Mouse (Mus musculus) myocyte (in vitro differentiated cells): Measurements from ENCODE around the gene Gm21964.

Experiments used
- MYOG ChIP-seq, 3 experiments: IDR thresholded peaks; one replicate each; pipeline ENCODE4 v1.6.1; 2011; ENCODE audit warnings: control low read depth in 2 of 3, low read depth in 2 of 3, mild to moderate bottlenecking in 2 of 3; ENCODE audit not compliant: insufficient read length in 2 of 3, control insufficient read depth in 1 of 3, insufficient read depth in 1 of 3
- POLR2A ChIP-seq: IDR thresholded peaks from one replicate; pipeline ENCODE4 v1.6.1; 2011; ENCODE audit warnings: low read depth, mild to moderate bottlenecking, control low read depth, moderate library complexity; ENCODE audit not compliant: insufficient read length
- SRF ChIP-seq: IDR thresholded peaks from one replicate; pipeline ENCODE4 v1.6.1; 2011; ENCODE audit warnings: low read depth; ENCODE audit not compliant: control insufficient read depth, insufficient read length
- TCF12 ChIP-seq: IDR thresholded peaks from one replicate; pipeline ENCODE4 v1.6.1; 2011; ENCODE audit warnings: mild to moderate bottlenecking, control low read depth; ENCODE audit not compliant: poor library complexity, insufficient read depth, severe bottlenecking
- USF1 ChIP-seq: IDR thresholded peaks from one replicate; pipeline ENCODE4 v1.6.1; 2011; ENCODE audit warnings: low read depth, mild to moderate bottlenecking, control low read depth, moderate library complexity

GRCm38 (mm10) chr8:110058207-110058606, 42.8 kb upstream of the Gm21964 start:
- no peak for TF ChIP-seq POLR2A
- no peak for TF ChIP-seq TCF12
- TF ChIP-seq USF1: no peak
- no peak for TF ChIP-seq MYOG (IDR thresholded peaks at IDR 0.05; ENCODE audit: control insufficient read depth in 1 of 3, insufficient read depth in 1 of 3, insufficient read length in 2 of 3, low read depth in 2 of 3)
- no peak for TF ChIP-seq SRF
